Mouse (Mus musculus): Measurements from ENCODE around the gene Nrm.
A peak's percentile ranks its signal among the peaks of the same experiment; 100 is the strongest.

Gene Nrm

GRCm38 (mm10) chr17:35909186-35909918 is 48.2 kb downstream of the Nrm start:
- no peak for DNase-seq

GRCm38 (mm10) chr17:35909919-35910369 is 48.8 kb downstream of the Nrm start, which contains the start of gene Atat1:
Gene Atat1 (minus strand): TSS chr17:35910075.
- peak; percentile 96 for DNase-seq

GRCm38 (mm10) chr17:35914975-35915374 is 53.9 kb downstream of the Nrm start:
- no peak for DNase-seq
